Comparison of ENCODE assay signal across 8 mouse cellular contexts in genomic region chr1:86447596-86448171, GRCm38 (mm10). TPM values are rescaled to one million over a fixed set of nuclear protein-coding genes. Genes with fewer than 3 reads are reported as not detected.
DNase-seq lines count a peak whose midpoint lies in the region; ATAC-seq and TF ChIP-seq lines count a peak whose summit lies in the region.

No protein-coding gene starts in this region.

- 55% methylated on average over 13 of the region's 13 CpGs for WGBS in forebrain, embryonic 10.5 days
- 56% methylated on average over 13 of the region's 13 CpGs for WGBS in forebrain, embryonic 11.5 days
- WGBS in embryonic facial prominence, embryonic 10.5 days, result 50% methylated on average over 13 of the region's 13 CpGs
- 21% methylated on average over 13 of the region's 13 CpGs for WGBS in heart, postnatal 0 days
- WGBS in liver, adult 2 months, result 72% methylated on average over 13 of the region's 13 CpGs
- WGBS in stomach, postnatal 0 days, result 17% methylated on average over 13 of the region's 13 CpGs

- no peak overlapping the region for H3K9ac ChIP-seq in forebrain, embryonic 11.5 days (ENCODE audit: low read length)
- no peak overlapping the region for H3K9ac ChIP-seq in heart, postnatal 0 days (replicated peaks; ENCODE audit: low read depth, low read length)
- H3K9ac ChIP-seq in liver, adult 2 months (ENCODE audit: low read depth, low read length), result no peak overlapping the region
- peak overlapping the region; percentile 18; the same call in 1 of the 2 replicates for H3K9ac ChIP-seq in stomach, postnatal 0 days (ENCODE audit: low read length)

- peaks cover 24% of the 10 kb centered on the region for H3K4me1 ChIP-seq in forebrain, embryonic 10.5 days
- peaks cover 9% of the 10 kb centered on the region; the same call in 1 of the 2 replicates for H3K4me1 ChIP-seq in forebrain, embryonic 11.5 days (replicated peaks; ENCODE audit: control insufficient read depth, insufficient read depth, low read length)
- H3K4me1 ChIP-seq in embryonic facial prominence, embryonic 10.5 days, result peaks cover 35% of the 10 kb centered on the region
- H3K4me1 ChIP-seq in heart, postnatal 0 days (ENCODE audit: control insufficient read depth, insufficient read depth), result peaks cover 24% of the 10 kb centered on the region
- H3K4me1 ChIP-seq in liver, adult 2 months (ENCODE audit: control insufficient read depth, insufficient read depth, low read length), result peaks cover 3% of the 10 kb centered on the region; the same call in 1 of the 2 replicates
- H3K4me1 ChIP-seq in stomach, postnatal 0 days (replicated peaks; ENCODE audit: control insufficient read depth, insufficient read depth), result peaks cover 11% of the 10 kb centered on the region

- H3K27me3 ChIP-seq in forebrain, embryonic 10.5 days (ENCODE audit: poor library complexity, severe bottlenecking), result no peaks in the 10 kb centered on the region
- no peaks in the 10 kb centered on the region for H3K27me3 ChIP-seq in forebrain, embryonic 11.5 days (ENCODE audit: control insufficient read depth, insufficient read depth, low read length)
- H3K27me3 ChIP-seq in embryonic facial prominence, embryonic 10.5 days (replicated peaks; ENCODE audit: low read depth, poor library complexity, severe bottlenecking), result no peaks in the 10 kb centered on the region
- H3K27me3 ChIP-seq in heart, postnatal 0 days (ENCODE audit: control insufficient read depth, insufficient read depth, low read length), result no peaks in the 10 kb centered on the region
- H3K27me3 ChIP-seq in liver, adult 2 months (ENCODE audit: control insufficient read depth, insufficient read depth, low read length), result no peaks in the 10 kb centered on the region
- H3K27me3 ChIP-seq in stomach, postnatal 0 days (ENCODE audit: control insufficient read depth, insufficient read depth, low read length), result no peaks in the 10 kb centered on the region

- no peaks in the 10 kb centered on the region for H3K79me2 ChIP-seq in liver, adult 2 months (ENCODE audit: control insufficient read depth, insufficient read depth, low read length)

- TF ChIP-seq EP300 in heart, postnatal 0 days (IDR thresholded peaks at IDR 0.05; ENCODE audit: low read depth), result no peak
- TF ChIP-seq EP300 in stomach, postnatal 0 days (optimal IDR thresholded peaks at IDR 0.05), result no peak

- no peak for ATAC-seq in forebrain, embryonic 11.5 days (replicated peaks; ENCODE audit: low FRiP score)
- peak; percentile 38 for ATAC-seq in heart, postnatal 0 days (ENCODE audit: insufficient read depth, low read depth)
- ATAC-seq in stomach, postnatal 0 days (ENCODE audit: low FRiP score, low TSS enrichment), result peak; percentile 48

- H3K36me3 ChIP-seq in forebrain, embryonic 10.5 days (replicated peaks), result no peaks in the 10 kb centered on the region
- no peaks in the 10 kb centered on the region for H3K36me3 ChIP-seq in forebrain, embryonic 11.5 days (ENCODE audit: control insufficient read depth, insufficient read depth, low read length)
- no peaks in the 10 kb centered on the region for H3K36me3 ChIP-seq in embryonic facial prominence, embryonic 10.5 days (replicated peaks)
- no peaks in the 10 kb centered on the region for H3K36me3 ChIP-seq in heart, postnatal 0 days (replicated peaks; ENCODE audit: control insufficient read depth, insufficient read depth, low read length)
- no peaks in the 10 kb centered on the region for H3K36me3 ChIP-seq in liver, adult 2 months (ENCODE audit: control insufficient read depth, insufficient read depth, low read length)
- no peaks in the 10 kb centered on the region for H3K36me3 ChIP-seq in stomach, postnatal 0 days (ENCODE audit: control insufficient read depth, insufficient read depth, low read length)

- no peak overlapping the region for H3K4me2 ChIP-seq in forebrain, embryonic 11.5 days (ENCODE audit: low read depth, low read length, severe bottlenecking)
- 0 out of 2 replicates have a peak overlapping the region, but pooled peaks have one; percentile 23 for H3K4me2 ChIP-seq in heart, postnatal 0 days (ENCODE audit: low read depth, low read length)
- peak overlapping the region; percentile 27; the same call in 1 of the 2 replicates for H3K4me2 ChIP-seq in stomach, postnatal 0 days (replicated peaks; ENCODE audit: low read depth)

- H3K4me3 ChIP-seq in forebrain, embryonic 10.5 days, result no peak overlapping the region
- H3K4me3 ChIP-seq in forebrain, embryonic 11.5 days (ENCODE audit: low read depth, low read length), result no peak overlapping the region
- H3K4me3 ChIP-seq in embryonic facial prominence, embryonic 10.5 days, result no peak overlapping the region
- no peak overlapping the region for H3K4me3 ChIP-seq in heart, postnatal 0 days (ENCODE audit: low read depth, low read length)
- H3K4me3 ChIP-seq in liver, adult 2 months (ENCODE audit: insufficient read depth, low read depth, low read length), result no peak overlapping the region
- no peak overlapping the region for H3K4me3 ChIP-seq in stomach, postnatal 0 days (ENCODE audit: low read depth, low read length)

- no peaks in the 10 kb centered on the region for H3K9me3 ChIP-seq in forebrain, embryonic 10.5 days
- H3K9me3 ChIP-seq in forebrain, embryonic 11.5 days (ENCODE audit: control insufficient read depth, low read length), result no peaks in the 10 kb centered on the region
- H3K9me3 ChIP-seq in embryonic facial prominence, embryonic 10.5 days, result no peaks in the 10 kb centered on the region
- H3K9me3 ChIP-seq in heart, postnatal 0 days (replicated peaks; ENCODE audit: control insufficient read depth, low read length), result no peaks in the 10 kb centered on the region
- no peaks in the 10 kb centered on the region for H3K9me3 ChIP-seq in stomach, postnatal 0 days (ENCODE audit: control insufficient read depth, low read length)

- no peak for TF ChIP-seq POLR2A in liver, adult 2 months (IDR thresholded peaks at IDR 0.05; ENCODE audit: extremely low read depth, insufficient read depth, low read length)

- no peak for DNase-seq in forebrain, embryonic 10.5 days (ENCODE audit: extremely low spot score, low spot score)
- DNase-seq in forebrain, embryonic 11.5 days (ENCODE audit: low spot score), result no peak
- no peak for DNase-seq in embryonic facial prominence, embryonic 10.5 days (ENCODE audit: low spot score)
- peak; percentile 38 for DNase-seq in heart, postnatal 0 days (ENCODE audit: low spot score)
- peak; percentile 36 for DNase-seq in liver, adult 2 months (ENCODE audit: extremely low read depth, low read depth, low spot score)
- peak; percentile 63 for DNase-seq in stomach, postnatal 0 days (ENCODE audit: low spot score)
- no peak for DNase-seq in right cerebral cortex, postnatal 25 days
- DNase-seq in embryo, embryonic 10 days (ENCODE audit: low spot score), result no peak

- H3K27ac ChIP-seq in forebrain, embryonic 10.5 days, result peak overlapping the region; percentile 35; the same call in 1 of the 2 replicates
- no peak overlapping the region for H3K27ac ChIP-seq in forebrain, embryonic 11.5 days (ENCODE audit: low read depth, low read length)
- H3K27ac ChIP-seq in embryonic facial prominence, embryonic 10.5 days (replicated peaks), result peak overlapping the region; percentile 32; the same call in 1 of the 2 replicates
- H3K27ac ChIP-seq in heart, postnatal 0 days (ENCODE audit: low read depth), result peak overlapping the region; percentile 82
- peak overlapping the region; percentile 44 for H3K27ac ChIP-seq in liver, adult 2 months (replicated peaks; ENCODE audit: insufficient read depth, low read depth, low read length)
- H3K27ac ChIP-seq in stomach, postnatal 0 days (replicated peaks), result peak overlapping the region; percentile 86

- no peak for TF ChIP-seq CTCF in heart, postnatal 0 days (IDR thresholded peaks at IDR 0.05; ENCODE audit: low read depth)
- TF ChIP-seq CTCF in liver, adult 2 months (IDR thresholded peaks at IDR 0.05; ENCODE audit: low read depth, low read length), result no peak
- TF ChIP-seq CTCF in stomach, postnatal 0 days (IDR thresholded peaks at IDR 0.05; ENCODE audit: low read depth), result no peak

RNA-seq across cellular contexts. Expression of gene Tex44, which starts 21.6 kb away (rescaled TPM):
- polyA plus RNA-seq in forebrain, embryonic 10.5 days (2016; fragmentation: Nextera tagmentation; extraction: Ambion mirVana), result not detected in 2 replicates
- not detected in 2 replicates for polyA plus RNA-seq in forebrain, embryonic 11.5 days (2014; fragmentation: Nextera tagmentation; extraction: Ambion mirVana)
- not detected in 2 replicates for polyA plus RNA-seq in embryonic facial prominence, embryonic 10.5 days (2016; fragmentation: Nextera tagmentation; extraction: Ambion mirVana)
- not detected in 2 replicates for total RNA-seq in heart, postnatal 0 days (2014; rRNA removed; ENCODE audit: low replicate concordance)
- not detected in 2 replicates for polyA plus RNA-seq in heart, postnatal 0 days (2015; fragmentation: Nextera tagmentation; extraction: Ambion mirVana)
- total RNA-seq in liver, adult 2 months (2014; rRNA removed), result not detected in 2 replicates
- not detected in 2 replicates for polyA plus RNA-seq in liver, adult 2 months (2012; rRNA removed)
- not detected in 2 replicates for polyA plus RNA-seq in stomach, postnatal 0 days (2015; fragmentation: Nextera tagmentation; extraction: Ambion mirVana)

RNA-seq across cellular contexts. Expression of gene Nmur1, which starts 21.7 kb away (rescaled TPM):
- 0.17 and 0.27 TPM in 2 replicates for polyA plus RNA-seq in forebrain, embryonic 10.5 days (2016; fragmentation: Nextera tagmentation; extraction: Ambion mirVana)
- 0.72 TPM in 1 of 2 replicates, not detected in the other for polyA plus RNA-seq in forebrain, embryonic 11.5 days (2014; fragmentation: Nextera tagmentation; extraction: Ambion mirVana)
- 0.24 TPM in 1 of 2 replicates, not detected in the other for polyA plus RNA-seq in embryonic facial prominence, embryonic 10.5 days (2016; fragmentation: Nextera tagmentation; extraction: Ambion mirVana)
- 0.31 TPM in 1 of 2 replicates, not detected in the other for total RNA-seq in heart, postnatal 0 days (2014; rRNA removed; ENCODE audit: low replicate concordance)
- not detected in 2 replicates for polyA plus RNA-seq in heart, postnatal 0 days (2015; fragmentation: Nextera tagmentation; extraction: Ambion mirVana)
- not detected in 2 replicates for total RNA-seq in liver, adult 2 months (2014; rRNA removed)
- polyA plus RNA-seq in liver, adult 2 months (2012; rRNA removed), result not detected in 2 replicates
- polyA plus RNA-seq in stomach, postnatal 0 days (2015; fragmentation: Nextera tagmentation; extraction: Ambion mirVana), result 0.52 and 0.56 TPM in 2 replicates

Comparison
In these comparisons a context has a peak if more than half of its experiments do, and no peak if none do; other contexts are left out.
1. DNase-seq: peak in heart, postnatal 0 days (single experiment), liver, adult 2 months (single experiment) and stomach, postnatal 0 days (single experiment); none in forebrain, embryonic 10.5 days (single experiment), forebrain, embryonic 11.5 days (single experiment), embryonic facial prominence, embryonic 10.5 days (single experiment), right cerebral cortex, postnatal 25 days (single experiment) and embryo, embryonic 10 days (single experiment).